Mouse (Mus musculus) splenic B cell, adult 2 months (primary cell): ENCODE data around the gene Cul9.
"Not testable (repeated sequence)": the region's sequence is repeated elsewhere in the genome, so short reads cannot be mapped to it uniquely, and the experiment has no call there.

Experiments
- DNase-seq: peaks from one replicate; pipeline ENCODE4 v3.0.0-alpha.2; 2011; ENCODE audit warnings: low read depth, low spot score
- H3K27me3 ChIP-seq: 2 replicates; pipeline ENCODE4 v1.6.1; 2012; ENCODE audit warnings: mild to moderate bottlenecking, low read length, moderate library complexity, mixed read lengths; ENCODE audit not compliant: control insufficient read depth, poor library complexity, insufficient read depth, severe bottlenecking
- H3K36me3 ChIP-seq: 2 replicates; pipeline ENCODE4 v1.6.1; 2012; ENCODE audit warnings: mild to moderate bottlenecking, low read length, moderate library complexity, mixed read lengths; ENCODE audit not compliant: control insufficient read depth, poor library complexity, insufficient read depth, severe bottlenecking

The Cul9 gene

GRCm38 (mm10) chr17:46557321-46557720, 11.1 kb upstream of the Cul9 start:
- H3K27me3 ChIP-seq, DNase-seq, H3K36me3 ChIP-seq: not testable (repeated sequence)

GRCm38 (mm10) chr17:46556584-46556945, 10.4 kb upstream of the Cul9 start:
- DNase-seq, result peak; percentile 36
- H3K27me3 ChIP-seq, result no peaks in the 10 kb centered on the region
- no peaks in the 10 kb centered on the region for H3K36me3 ChIP-seq

GRCm38 (mm10) chr17:46555673-46556583, 9.7 kb upstream of the Cul9 start, which contains the start of gene Srf:
Gene Srf (minus strand): TSS chr17:46556175.
- Histone ChIP-seq H3K36me3 (no peaks in the 10 kb centered on the region), H3K27me3 (no peaks in the 10 kb centered on the region)
- peak; percentile 96 for DNase-seq

- peak; percentile 39 for DNase-seq
- Histone ChIP-seq H3K36me3 (no peaks in the 10 kb centered on the region; the same call in 1 of the 2 replicates), H3K27me3 (no peaks in the 10 kb centered on the region)
These were observed 8.9 kb upstream of the Cul9 start for GRCm38 (mm10) chr17:46554977-46555672.

GRCm38 (mm10) chr17:46554646-46554976, 8.4 kb upstream of the Cul9 start:
- DNase-seq, result peak; percentile 8
- Histone ChIP-seq H3K27me3 (no peaks in the 10 kb centered on the region), H3K36me3 (no peaks in the 10 kb centered on the region; the same call in 1 of the 2 replicates)

- H3K36me3 ChIP-seq, result no peaks in the 10 kb centered on the region; the same call in 1 of the 2 replicates
- no peaks in the 10 kb centered on the region for H3K27me3 ChIP-seq
- no peak for DNase-seq
These were observed 7.7 kb upstream of the Cul9 start for GRCm38 (mm10) chr17:46553926-46554325.

- Histone ChIP-seq H3K36me3 (no peaks in the 10 kb centered on the region; the same call in 1 of the 2 replicates), H3K27me3 (no peaks in the 10 kb centered on the region)
- no peak for DNase-seq
These were observed 7.3 kb upstream of the Cul9 start for GRCm38 (mm10) chr17:46553469-46553868.

GRCm38 (mm10) chr17:46552841-46553423, 6.7 kb upstream of the Cul9 start:
- Histone ChIP-seq H3K27me3 (no peaks in the 10 kb centered on the region), H3K36me3 (no peaks in the 10 kb centered on the region; the same call in 1 of the 2 replicates)
- DNase-seq, result peak; percentile 51

GRCm38 (mm10) chr17:46552151-46552550, 6.0 kb upstream of the Cul9 start:
- no peak for DNase-seq
- H3K36me3 ChIP-seq, result no peaks in the 10 kb centered on the region; the same call in 1 of the 2 replicates

GRCm38 (mm10) chr17:46551369-46551768, 5.2 kb upstream of the Cul9 start:
- no peak for DNase-seq
- H3K36me3 ChIP-seq, result no peaks in the 10 kb centered on the region; the same call in 1 of the 2 replicates
- H3K27me3 ChIP-seq, result no peaks in the 10 kb centered on the region

More at GRCm38 (mm10) chr17:46552151-46552550, 6.0 kb upstream of the Cul9 start:
- H3K27me3 ChIP-seq, result no peaks in the 10 kb centered on the region

GRCm38 (mm10) chr17:46550904-46551303, 4.7 kb upstream of the Cul9 start:
- DNase-seq, result no peak
- no peaks in the 10 kb centered on the region for H3K27me3 ChIP-seq
- H3K36me3 ChIP-seq, result no peaks in the 10 kb centered on the region; the same call in 1 of the 2 replicates

GRCm38 (mm10) chr17:46549642-46550041, 3.5 kb upstream of the Cul9 start:
- no peak for DNase-seq
- Histone ChIP-seq H3K36me3 (no peaks in the 10 kb centered on the region; the same call in 1 of the 2 replicates), H3K27me3 (no peaks in the 10 kb centered on the region)

- peak; percentile 73 for DNase-seq
- Histone ChIP-seq H3K27me3 (no peaks in the 10 kb centered on the region), H3K36me3 (no peaks in the 10 kb centered on the region; the same call in 1 of the 2 replicates)
These were observed 3.0 kb upstream of the Cul9 start for GRCm38 (mm10) chr17:46549193-46549592.

GRCm38 (mm10) chr17:46548741-46549140, 2.6 kb upstream of the Cul9 start:
- no peak for DNase-seq
- Histone ChIP-seq H3K27me3 (no peaks in the 10 kb centered on the region), H3K36me3 (no peaks in the 10 kb centered on the region; the same call in 1 of the 2 replicates)

- Histone ChIP-seq H3K27me3 (no peaks in the 10 kb centered on the region), H3K36me3 (no peaks in the 10 kb centered on the region; the same call in 1 of the 2 replicates)
- no peak for DNase-seq
These were observed 1.7 kb upstream of the Cul9 start for GRCm38 (mm10) chr17:46547923-46548322.
